Mouse (Mus musculus): ENCODE data around the gene Trp53rkb. TPM values are rescaled to one million over a fixed set of nuclear protein-coding genes. Genes with fewer than 3 reads are reported as not detected.

The Trp53rkb gene
- polyA plus RNA-seq, 1 experiment from 2014 or later, result 13.3 TPM

DNA sequence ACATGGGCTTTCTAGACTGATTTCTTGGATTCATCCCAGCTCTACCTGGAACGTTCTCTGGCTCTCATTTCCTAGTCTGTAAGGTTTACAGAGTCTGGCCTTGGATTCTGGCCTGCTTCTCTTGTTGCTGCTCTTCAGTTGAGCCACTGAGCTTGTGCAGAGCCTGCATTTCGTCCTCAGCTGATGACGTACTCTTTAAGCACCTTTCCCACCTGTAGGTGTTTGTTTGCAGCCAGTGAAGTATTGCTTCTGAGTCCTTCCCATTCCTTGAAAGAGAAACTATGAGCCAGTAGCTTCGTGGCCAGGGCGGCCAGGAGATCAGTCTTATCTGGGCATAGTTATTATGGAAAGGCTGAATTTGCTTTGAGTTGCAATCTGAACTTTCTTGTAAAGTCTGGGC is 32.1 kb downstream of the Trp53rkb start:
- no peaks in the 10 kb centered on the region for H3K27me3 ChIP-seq (ENCODE audit: insufficient read depth, poor library complexity, severe bottlenecking)
- H3K4me1 ChIP-seq, result peaks cover 37% of the 10 kb centered on the region
- no peaks in the 10 kb centered on the region for H3K9me3 ChIP-seq
- H3K36me3 ChIP-seq, result peaks cover 20% of the 10 kb centered on the region
- no peak overlapping the region for H3K27ac ChIP-seq
- WGBS, result 85% methylated on average over 5 of the region's 5 CpGs
- no peak overlapping the region for H3K4me3 ChIP-seq
- DNase-seq (ENCODE audit: low spot score), result no peak

DNA sequence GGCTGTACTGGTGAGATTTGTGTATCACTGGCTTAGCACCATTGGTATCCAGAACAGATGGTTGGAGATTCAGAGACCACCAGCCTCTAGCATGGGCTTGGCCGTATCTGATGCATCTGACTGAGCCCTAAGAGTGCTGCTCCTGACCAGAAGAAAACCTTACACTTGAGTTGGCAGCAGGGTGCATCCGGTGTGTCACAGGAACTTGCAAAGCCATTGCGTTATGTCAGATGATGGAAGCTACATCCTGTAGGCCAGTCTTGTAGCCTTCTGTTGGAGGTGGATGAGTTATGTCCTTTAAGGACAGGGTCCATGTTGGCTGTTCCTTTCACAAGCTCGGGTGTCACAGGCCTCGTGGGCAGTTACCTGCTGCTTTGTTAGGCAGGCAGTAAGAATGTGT is 32.7 kb downstream of the Trp53rkb start:
- Histone ChIP-seq H3K27me3 (ENCODE audit: insufficient read depth, poor library complexity, severe bottlenecking) (no peaks in the 10 kb centered on the region), H3K36me3 (peaks cover 25% of the 10 kb centered on the region), H3K4me1 (peaks cover 30% of the 10 kb centered on the region), H3K4me3 (no peak overlapping the region), H3K27ac (no peak overlapping the region), H3K9me3 (no peaks in the 10 kb centered on the region)
- DNase-seq (ENCODE audit: low spot score), result no peak
- WGBS, result 92% methylated on average over 5 of the region's 5 CpGs

DNA sequence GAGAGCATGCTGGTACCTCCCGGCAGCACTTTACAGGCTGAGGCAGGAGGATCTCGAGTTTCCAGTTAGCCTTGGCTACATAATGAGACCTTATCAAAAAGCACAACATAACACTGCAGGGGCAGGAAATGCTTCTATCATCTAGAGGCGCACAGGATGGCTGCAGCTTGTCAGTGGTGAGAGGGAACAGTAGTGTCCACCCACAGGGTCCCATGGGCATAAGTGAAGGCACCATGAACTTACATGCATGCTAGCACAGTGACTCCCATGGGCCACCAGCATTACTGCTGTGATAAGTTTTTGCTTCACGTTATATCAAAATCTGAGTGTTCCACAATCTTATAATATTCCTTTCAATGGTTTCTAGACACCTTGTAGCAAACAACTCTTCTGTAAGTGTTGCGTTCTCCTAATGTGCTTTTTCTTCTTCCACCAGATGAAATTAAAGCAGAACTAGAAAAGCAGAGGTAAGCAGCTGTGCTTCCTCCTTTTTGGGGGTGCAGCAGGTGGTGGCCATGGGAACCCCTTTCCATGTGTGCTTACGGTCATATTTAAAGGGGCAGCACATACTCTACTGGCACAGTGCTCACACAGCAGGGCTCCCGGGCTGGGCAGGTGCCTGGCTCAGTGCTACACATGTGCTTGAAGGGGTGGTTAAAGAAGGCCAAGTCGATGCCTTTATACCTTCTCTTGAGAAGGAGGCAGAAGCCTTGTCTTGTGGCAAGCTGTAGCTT is 34.3 kb downstream of the Trp53rkb start:
- DNase-seq (ENCODE audit: low spot score), result no peak
- Histone ChIP-seq H3K9me3 (no peaks in the 10 kb centered on the region), H3K27me3 (ENCODE audit: insufficient read depth, poor library complexity, severe bottlenecking) (no peaks in the 10 kb centered on the region), H3K4me1 (peaks cover 14% of the 10 kb centered on the region), H3K4me3 (no peak overlapping the region), H3K27ac (no peak overlapping the region), H3K36me3 (peaks cover 30% of the 10 kb centered on the region)
- WGBS, result 86% methylated on average over 8 of the region's 8 CpGs

DNA sequence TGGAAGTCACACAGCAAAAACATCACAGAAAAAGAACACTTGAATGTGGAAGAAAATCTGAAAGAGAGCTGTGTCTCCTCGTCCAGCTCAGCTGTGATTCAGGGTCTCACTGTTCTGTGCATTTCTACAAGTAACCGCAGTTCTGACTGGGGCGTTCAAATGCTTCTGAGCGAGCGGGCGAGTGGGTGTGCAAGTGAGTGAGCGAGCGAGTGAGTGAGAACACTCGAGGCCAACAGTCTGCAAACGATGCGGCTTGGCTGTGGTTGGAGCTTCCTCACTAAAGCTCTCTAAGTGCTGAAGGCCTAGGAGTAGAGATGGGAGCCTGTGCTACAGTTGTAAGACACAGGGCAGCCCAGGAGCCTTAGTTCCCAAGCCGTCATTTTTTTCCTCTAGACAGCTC is 36.0 kb downstream of the Trp53rkb start:
- Histone ChIP-seq H3K27me3 (ENCODE audit: insufficient read depth, poor library complexity, severe bottlenecking) (no peaks in the 10 kb centered on the region), H3K4me1 (no peaks in the 10 kb centered on the region), H3K9me3 (no peaks in the 10 kb centered on the region), H3K36me3 (peaks cover 30% of the 10 kb centered on the region), H3K27ac (no peak overlapping the region), H3K4me3 (no peak overlapping the region)
- no peak for DNase-seq (ENCODE audit: low spot score)
- WGBS, result 88% methylated on average over 12 of the region's 12 CpGs

DNA sequence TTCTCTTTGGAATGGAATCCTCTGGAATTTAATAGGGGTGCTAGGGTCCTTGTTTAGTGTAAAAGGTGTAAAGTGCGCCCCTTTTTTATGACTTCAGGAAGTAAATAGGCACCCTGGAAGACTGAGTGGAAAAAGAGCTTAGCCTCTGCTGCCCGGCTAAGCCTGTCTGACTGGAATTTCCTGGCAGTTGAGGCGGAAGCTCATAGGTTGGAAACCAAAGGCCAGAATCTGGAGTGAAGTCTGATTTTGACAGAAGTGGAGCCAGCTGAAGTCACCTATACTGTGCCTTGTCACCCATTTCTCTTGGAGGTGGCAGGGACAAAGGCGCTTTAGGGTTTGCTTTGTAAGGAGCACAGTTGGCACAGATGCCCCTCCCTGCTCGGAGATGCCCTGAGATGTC is 38.0 kb downstream of the Trp53rkb start:
- DNase-seq (ENCODE audit: low spot score), result no peak
- Histone ChIP-seq H3K9me3 (no peaks in the 10 kb centered on the region), H3K27ac (no peak overlapping the region), H3K27me3 (ENCODE audit: insufficient read depth, poor library complexity, severe bottlenecking) (no peaks in the 10 kb centered on the region), H3K4me1 (no peaks in the 10 kb centered on the region), H3K36me3 (peaks cover 44% of the 10 kb centered on the region), H3K4me3 (no peak overlapping the region)
- WGBS, result 89% methylated on average over 5 of the region's 5 CpGs

DNA sequence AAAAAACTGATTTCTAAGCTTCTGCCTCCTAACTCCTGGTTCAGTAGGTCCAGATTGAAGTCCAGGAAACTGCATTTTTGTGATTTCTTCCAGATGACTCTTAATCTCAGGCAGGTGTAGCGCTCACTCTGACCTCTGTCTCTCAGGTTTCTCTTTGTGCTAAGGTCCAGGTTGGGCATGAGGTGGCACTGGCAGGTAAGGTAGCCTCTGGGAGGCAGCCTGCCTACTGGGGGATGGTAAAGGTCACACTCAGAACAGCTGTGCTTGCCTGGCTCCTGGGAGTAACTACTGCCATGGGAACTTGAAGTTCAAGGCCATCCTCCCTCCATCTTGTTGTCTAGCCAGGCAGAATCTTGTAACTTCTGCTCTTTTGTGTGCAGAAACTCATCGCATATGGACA is 41.8 kb downstream of the Trp53rkb start:
- no peaks in the 10 kb centered on the region for H3K27me3 ChIP-seq (ENCODE audit: insufficient read depth, poor library complexity, severe bottlenecking)
- peak; percentile 70 for DNase-seq (ENCODE audit: low spot score)
- H3K4me1 ChIP-seq, result no peaks in the 10 kb centered on the region
- H3K27ac ChIP-seq, result no peak overlapping the region
- H3K36me3 ChIP-seq, result peaks cover 50% of the 10 kb centered on the region
- H3K4me3 ChIP-seq, result no peak overlapping the region
- H3K9me3 ChIP-seq, result no peaks in the 10 kb centered on the region
- 95% methylated on average over 2 of the region's 2 CpGs for WGBS

DNA sequence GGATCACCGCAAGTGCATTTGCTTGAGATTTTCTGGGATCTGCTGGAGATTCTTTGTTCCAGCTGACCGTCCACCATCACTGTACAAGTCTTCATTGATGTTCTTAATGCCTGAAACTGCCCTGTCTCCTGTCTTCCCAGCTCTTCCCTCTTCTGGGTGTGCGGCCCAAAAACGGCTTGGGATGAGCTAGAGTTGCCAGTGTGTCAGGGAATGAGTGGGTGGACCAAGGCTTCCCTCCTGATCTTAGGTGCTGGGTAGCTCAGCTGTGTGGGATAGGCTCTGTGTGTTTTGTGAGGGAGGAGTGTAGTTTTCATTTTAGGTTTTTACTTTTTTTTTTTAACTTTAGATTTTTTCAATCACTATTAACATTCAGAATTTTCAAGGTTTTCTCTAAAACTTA is 42.5 kb downstream of the Trp53rkb start:
- 92% methylated on average over 4 of the region's 4 CpGs for WGBS
- no peaks in the 10 kb centered on the region for H3K4me1 ChIP-seq
- peaks cover 51% of the 10 kb centered on the region for H3K36me3 ChIP-seq
- DNase-seq (ENCODE audit: low spot score), result no peak
- H3K27me3 ChIP-seq (ENCODE audit: insufficient read depth, poor library complexity, severe bottlenecking), result no peaks in the 10 kb centered on the region
- H3K4me3 ChIP-seq, result no peak overlapping the region
- no peak overlapping the region for H3K27ac ChIP-seq
- H3K9me3 ChIP-seq, result no peaks in the 10 kb centered on the region

DNA sequence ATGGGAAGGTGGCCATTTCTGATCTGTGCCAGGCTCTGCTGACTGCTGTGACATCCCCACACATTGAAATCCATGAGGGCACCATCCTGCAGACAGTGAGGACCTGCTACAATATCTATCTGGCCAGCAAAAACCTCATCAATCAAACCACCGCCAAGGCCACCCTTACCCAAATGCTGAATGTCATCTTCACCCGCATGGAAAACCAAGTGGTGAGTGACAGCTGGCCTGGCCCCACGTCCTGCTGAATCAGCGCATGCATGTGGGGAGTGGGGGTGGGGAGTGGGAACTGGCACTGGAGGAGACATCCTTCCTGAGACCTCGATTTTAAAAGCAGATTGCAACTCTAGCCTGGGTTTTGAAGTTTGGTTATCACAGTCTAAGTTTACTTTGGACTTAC is 43.2 kb downstream of the Trp53rkb start:
- Histone ChIP-seq H3K4me3 (no peak overlapping the region), H3K27ac (no peak overlapping the region), H3K27me3 (ENCODE audit: insufficient read depth, poor library complexity, severe bottlenecking) (no peaks in the 10 kb centered on the region), H3K4me1 (no peaks in the 10 kb centered on the region), H3K36me3 (peaks cover 50% of the 10 kb centered on the region), H3K9me3 (no peaks in the 10 kb centered on the region)
- 73% methylated on average over 5 of the region's 5 CpGs for WGBS
- no peak for DNase-seq (ENCODE audit: low spot score)

DNA sequence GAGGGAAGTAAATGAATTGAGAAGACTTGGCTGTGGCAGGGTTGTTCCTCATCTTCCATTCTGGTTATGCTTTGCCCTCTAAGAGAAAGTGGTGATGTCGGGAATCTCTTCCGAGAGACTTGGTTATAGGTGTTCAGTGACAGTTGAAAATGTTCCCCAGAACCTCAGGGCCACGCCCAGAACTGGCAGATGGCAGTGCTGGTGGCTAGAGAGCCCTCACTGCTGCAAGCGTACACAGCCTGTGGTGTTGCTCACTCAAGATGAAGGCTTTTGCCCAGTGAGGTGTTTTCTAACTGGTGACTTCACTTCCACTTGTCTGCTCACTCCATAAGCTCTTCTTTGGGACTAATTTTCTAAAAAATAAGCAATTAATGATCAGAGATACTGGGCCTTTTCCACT is 49.5 kb downstream of the Trp53rkb start:
- Histone ChIP-seq H3K4me3 (no peak overlapping the region), H3K9me3 (no peaks in the 10 kb centered on the region), H3K36me3 (peaks cover 71% of the 10 kb centered on the region), H3K27ac (no peak overlapping the region), H3K27me3 (ENCODE audit: insufficient read depth, poor library complexity, severe bottlenecking) (no peaks in the 10 kb centered on the region), H3K4me1 (peaks cover 7% of the 10 kb centered on the region)
- DNase-seq (ENCODE audit: low spot score), result no peak
- WGBS, result 79% methylated on average over 4 of the region's 4 CpGs

Other genes with a start within 250 kb of the Trp53rkb start
- gene Prex1, start 78.7 kb upstream of the Trp53rkb start, polyA plus RNA-seq (2016; fragmentation: Nextera tagmentation; extraction: Ambion mirVana), result 10.9 and 13.2 TPM in 2 replicates
- 6.3 and 8.2 TPM in 2 replicates for gene Arfgef2, start 13.1 kb downstream of the Trp53rkb start, polyA plus RNA-seq (2016; fragmentation: Nextera tagmentation; extraction: Ambion mirVana)
- 147 and 155 TPM in 2 replicates for gene Cse1l, start 113.5 kb downstream of the Trp53rkb start, polyA plus RNA-seq (2016; fragmentation: Nextera tagmentation; extraction: Ambion mirVana)
- 60.3 and 69.0 TPM in 2 replicates for gene Stau1, start 203.8 kb downstream of the Trp53rkb start, polyA plus RNA-seq (2016; fragmentation: Nextera tagmentation; extraction: Ambion mirVana)
- gene Ddx27, start 222.7 kb downstream of the Trp53rkb start, polyA plus RNA-seq (2016; fragmentation: Nextera tagmentation; extraction: Ambion mirVana), result 46.4 and 59.4 TPM in 2 replicates